Mouse (Mus musculus): Measurements from ENCODE around the gene Tpp2. TPM values are rescaled to one million over a fixed set of nuclear protein-coding genes. Genes with fewer than 3 reads are reported as not detected.
"Not testable (repeated sequence)": the region's sequence is repeated elsewhere in the genome, so short reads cannot be mapped to it uniquely, and the experiment has no call there.

Gene Tpp2
- 10 to 100 TPM; 32.0 to 38.6 (median 33.0) TPM for total RNA-seq (2022)

- DNase-seq (ENCODE audit: low spot score in 2 of 2), result peak; percentile 94 to 96
Measured at GRCm38 (mm10) chr1:43933488-43934415, at the start of gene Tpp2. Tpp2 (plus strand) TSS chr1:43933647.

GRCm38 (mm10) chr1:43888358-43888757 is 45.1 kb upstream of the Tpp2 start:
- DNase-seq (ENCODE audit: low spot score in 2 of 2), result not testable (repeated sequence)

- DNase-seq (ENCODE audit: low spot score in 2 of 2), result no peak
Measured at GRCm38 (mm10) chr1:43895742-43896141, 37.7 kb upstream of the Tpp2 start.

- no peak for DNase-seq (ENCODE audit: low spot score in 2 of 2)
Measured at GRCm38 (mm10) chr1:43897131-43897530, 36.3 kb upstream of the Tpp2 start.

- DNase-seq (ENCODE audit: low spot score in 2 of 2), result no peak
Measured at GRCm38 (mm10) chr1:43897987-43898386, 35.5 kb upstream of the Tpp2 start.

GRCm38 (mm10) chr1:43898991-43899714 is 34.3 kb upstream of the Tpp2 start:
- DNase-seq (ENCODE audit: low spot score in 2 of 2), result peak in 1 of 2 experiments; percentile 10

GRCm38 (mm10) chr1:43902417-43902816 is 31.0 kb upstream of the Tpp2 start:
- no peak for DNase-seq (ENCODE audit: low spot score in 2 of 2)

GRCm38 (mm10) chr1:43902855-43903254 is 30.6 kb upstream of the Tpp2 start:
- DNase-seq (ENCODE audit: low spot score in 2 of 2), result no peak

GRCm38 (mm10) chr1:43915428-43915827 is 18.0 kb upstream of the Tpp2 start:
- DNase-seq (ENCODE audit: low spot score in 2 of 2), result no peak

GRCm38 (mm10) chr1:43916854-43917253 is 16.6 kb upstream of the Tpp2 start:
- no peak for DNase-seq (ENCODE audit: low spot score in 2 of 2)

- DNase-seq (ENCODE audit: low spot score in 2 of 2), result no peak
Measured at GRCm38 (mm10) chr1:43934416-43934810, 966 bp downstream of the Tpp2 start.

- DNase-seq (ENCODE audit: low spot score in 2 of 2), result no peak
Measured at GRCm38 (mm10) chr1:43939310-43939709, 5.9 kb downstream of the Tpp2 start.

- no peak for DNase-seq (ENCODE audit: low spot score in 2 of 2)
Measured at GRCm38 (mm10) chr1:43941476-43942217, 8.2 kb downstream of the Tpp2 start.

GRCm38 (mm10) chr1:43942814-43943213 is 9.4 kb downstream of the Tpp2 start:
- no peak for DNase-seq (ENCODE audit: low spot score in 2 of 2)

- DNase-seq (ENCODE audit: low spot score in 2 of 2), result no peak
Measured at GRCm38 (mm10) chr1:43953679-43954078, 20.2 kb downstream of the Tpp2 start.

- no peak for DNase-seq (ENCODE audit: low spot score in 2 of 2)
Measured at GRCm38 (mm10) chr1:43964381-43964780, 30.9 kb downstream of the Tpp2 start.

GRCm38 (mm10) chr1:43966756-43967155 is 33.3 kb downstream of the Tpp2 start:
- DNase-seq (ENCODE audit: low spot score in 2 of 2), result no peak

- DNase-seq (ENCODE audit: low spot score in 2 of 2), result no peak
Measured at GRCm38 (mm10) chr1:43969361-43969760, 35.9 kb downstream of the Tpp2 start.

- DNase-seq (ENCODE audit: low spot score in 2 of 2), result no peak
Measured at GRCm38 (mm10) chr1:43971089-43971488, 37.6 kb downstream of the Tpp2 start.

- DNase-seq (ENCODE audit: low spot score in 2 of 2), result no peak
Measured at GRCm38 (mm10) chr1:43996914-43997589, 63.6 kb downstream of the Tpp2 start.

GRCm38 (mm10) chr1:44004513-44004912 is 71.1 kb downstream of the Tpp2 start:
- DNase-seq (ENCODE audit: low spot score in 2 of 2), result no peak
